Mouse (Mus musculus) common myeloid progenitor, adult 5-6 weeks (primary cell): ENCODE results near the gene Serpina12. TPM values are rescaled to one million over a fixed set of nuclear protein-coding genes. Genes with fewer than 3 reads are reported as not detected.
A peak's percentile ranks its signal among the peaks of the same experiment; 100 is the strongest.

ENCODE experiments used
- ATAC-seq: replicated peaks from 2 replicates; pipeline ENCODE4 v1.8.0; 2016; ENCODE audit warnings: low read depth, mild to moderate bottlenecking, moderate TSS enrichment, inconsistent platforms; ENCODE audit not compliant: poor library complexity, severe bottlenecking
- total RNA-seq: library from RNA; stranded (forward); fragments of 200-1000, 187-1606 nt; gene quantifications from 2 replicates; pipeline ENCODE4 v1.2.3, GENCODE M21; 2017

The Serpina12 gene
- total RNA-seq, 1 experiment from 2014 or later = 0.05 TPM

DNA sequence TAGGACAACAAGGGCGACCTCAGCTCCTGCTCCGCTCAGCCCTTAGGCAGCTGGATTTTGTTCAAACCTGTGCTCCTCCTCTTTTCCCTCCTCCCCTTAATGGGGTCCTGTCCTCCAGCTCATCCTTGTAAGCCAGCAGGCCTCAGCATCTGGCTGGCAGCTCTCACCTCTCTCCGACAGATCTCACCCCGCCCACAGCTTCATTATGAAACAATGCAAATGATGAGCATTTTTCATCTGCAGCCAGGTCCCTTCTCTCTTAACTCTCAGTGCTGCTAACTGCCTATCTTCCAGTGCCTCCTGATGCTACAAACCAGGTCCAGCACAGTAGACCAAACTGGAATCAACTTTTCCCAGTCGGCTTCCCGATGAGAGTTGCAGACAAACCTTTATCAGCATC lies 30.6 kb downstream of the Serpina12 start, which contains the start of gene Serpina9:
Gene Serpina9, minus strand, starts transcription at position 136 of the 400 bp plus-strand sequence.
- no peak for ATAC-seq

DNA sequence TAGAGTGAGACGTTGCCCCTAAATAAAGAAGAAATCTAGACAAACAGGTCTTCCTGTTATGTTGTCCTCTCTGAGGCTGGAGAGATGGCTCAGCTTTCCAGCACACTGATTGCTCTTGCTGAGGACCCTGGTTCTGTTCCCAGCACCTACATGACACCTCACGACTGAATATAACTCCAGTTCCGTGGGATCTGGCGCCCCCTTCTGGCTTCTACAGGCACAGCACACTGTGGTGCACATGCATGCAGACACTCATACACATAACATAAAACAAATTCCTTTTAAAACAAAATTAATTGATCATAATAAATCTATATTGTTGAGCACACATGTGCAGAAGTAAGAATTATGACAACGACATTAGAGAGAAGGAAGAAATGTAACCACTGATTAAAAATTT lies 39.6 kb downstream of the Serpina12 start:
- no peak for ATAC-seq

DNA sequence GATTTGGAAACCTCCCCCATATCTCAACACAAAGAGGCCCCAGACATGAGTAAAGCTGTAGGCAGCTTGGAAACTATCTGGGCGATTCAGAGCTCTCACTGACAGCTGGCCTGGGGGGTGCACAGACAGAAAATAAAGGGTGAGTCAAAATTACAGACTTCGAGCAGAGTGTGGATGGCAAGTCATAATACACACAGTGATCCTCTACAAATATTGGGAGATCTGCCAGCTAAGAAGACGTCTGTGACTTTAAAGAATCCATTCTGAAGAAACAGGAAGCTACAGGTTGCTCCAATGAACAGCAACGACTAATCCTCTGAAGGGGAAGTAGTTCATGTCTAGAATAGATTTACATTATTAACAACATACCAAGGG lies 41.0 kb downstream of the Serpina12 start:
- peak; percentile 77 for ATAC-seq

DNA sequence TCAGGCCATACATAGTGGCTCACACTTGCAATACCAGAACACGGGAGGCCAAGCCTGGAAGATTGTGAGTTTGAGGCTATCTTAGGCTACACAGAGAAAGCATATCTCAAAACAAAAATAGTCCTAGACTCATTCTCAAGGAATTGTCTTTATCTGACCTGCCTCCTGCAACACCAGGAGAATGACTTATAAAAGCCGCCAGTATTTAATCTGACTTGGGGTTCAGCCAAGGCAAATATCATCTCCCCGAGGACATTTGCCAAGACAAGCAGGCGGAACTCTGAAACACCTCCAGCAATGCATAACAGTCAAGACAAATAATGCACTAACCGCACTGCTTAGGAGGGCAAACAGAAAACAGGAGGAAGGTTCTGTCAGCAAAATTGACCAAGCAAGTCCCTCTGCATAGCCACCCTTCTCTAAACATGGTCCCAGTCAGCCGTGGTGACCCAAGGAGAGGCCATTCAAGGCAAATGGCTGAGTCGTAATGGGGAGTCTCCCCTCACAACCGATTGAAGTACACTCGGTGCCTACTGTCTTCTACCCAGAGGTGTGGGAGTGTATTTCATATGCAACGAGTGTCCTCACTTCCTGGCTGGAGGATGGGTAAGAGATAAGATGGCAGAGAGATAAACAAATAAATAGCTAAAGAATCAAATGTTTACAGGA lies 41.5 kb downstream of the Serpina12 start:
- ATAC-seq = no peak

DNA sequence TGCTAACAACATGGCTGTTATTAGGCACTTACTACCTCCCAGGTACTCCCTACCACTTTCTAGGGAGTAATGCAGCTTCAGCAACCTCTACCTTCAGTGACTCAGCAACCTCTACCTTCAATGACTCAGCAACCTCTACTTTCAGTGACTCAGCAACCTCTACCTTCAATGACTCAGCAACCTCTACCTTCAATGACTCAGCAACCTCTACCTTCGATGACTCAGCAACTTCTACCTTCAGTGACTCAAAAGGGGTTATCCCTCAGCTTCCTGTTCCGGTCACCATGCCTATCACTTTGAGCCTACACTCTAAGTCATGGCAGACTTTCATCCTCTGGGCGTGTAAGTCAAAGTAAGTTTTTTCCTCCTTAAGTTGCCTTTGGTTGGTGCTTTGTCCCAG lies 43.6 kb downstream of the Serpina12 start:
- peak; percentile 45; the same call in 1 of the 2 replicates for ATAC-seq

DNA sequence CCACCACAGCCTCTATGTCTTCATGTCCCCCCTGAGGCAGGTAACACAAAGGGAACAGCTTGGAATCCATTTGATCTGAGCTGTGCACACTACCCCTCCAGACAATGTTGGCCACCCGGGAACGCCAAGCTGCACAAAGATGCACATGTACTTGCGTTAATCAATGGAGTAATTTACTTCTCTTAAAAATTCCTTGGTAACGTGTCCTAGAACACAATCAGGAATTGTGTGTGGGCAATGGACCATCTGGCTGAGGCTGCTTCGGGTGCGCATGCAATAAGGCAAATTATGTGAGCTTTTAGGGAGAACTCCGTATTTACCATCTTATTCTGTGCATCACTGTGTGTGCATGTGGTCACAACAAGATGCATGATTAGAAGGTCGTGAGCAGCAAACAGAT lies 44.6 kb downstream of the Serpina12 start:
- ATAC-seq = no peak

DNA sequence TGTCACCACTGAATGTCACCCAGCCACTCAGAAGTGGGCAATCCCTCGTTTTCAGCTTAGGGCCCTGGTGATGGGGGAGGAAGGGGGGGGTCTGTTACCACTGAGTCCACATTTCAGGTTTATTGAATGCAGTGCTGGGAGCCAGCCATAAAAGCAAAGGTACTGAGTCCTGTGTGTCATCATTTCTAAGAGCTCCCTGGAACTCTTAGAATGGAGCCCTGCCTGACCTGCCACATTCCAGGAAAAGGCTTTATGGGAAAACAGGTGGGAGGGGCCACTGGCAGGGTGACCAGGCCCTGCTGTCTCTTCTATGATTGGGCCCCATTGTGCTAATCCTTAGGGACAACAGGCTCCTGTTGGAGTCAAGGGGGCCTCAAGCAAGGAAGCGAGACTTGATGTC lies 47.7 kb downstream of the Serpina12 start:
- no peak for ATAC-seq

DNA sequence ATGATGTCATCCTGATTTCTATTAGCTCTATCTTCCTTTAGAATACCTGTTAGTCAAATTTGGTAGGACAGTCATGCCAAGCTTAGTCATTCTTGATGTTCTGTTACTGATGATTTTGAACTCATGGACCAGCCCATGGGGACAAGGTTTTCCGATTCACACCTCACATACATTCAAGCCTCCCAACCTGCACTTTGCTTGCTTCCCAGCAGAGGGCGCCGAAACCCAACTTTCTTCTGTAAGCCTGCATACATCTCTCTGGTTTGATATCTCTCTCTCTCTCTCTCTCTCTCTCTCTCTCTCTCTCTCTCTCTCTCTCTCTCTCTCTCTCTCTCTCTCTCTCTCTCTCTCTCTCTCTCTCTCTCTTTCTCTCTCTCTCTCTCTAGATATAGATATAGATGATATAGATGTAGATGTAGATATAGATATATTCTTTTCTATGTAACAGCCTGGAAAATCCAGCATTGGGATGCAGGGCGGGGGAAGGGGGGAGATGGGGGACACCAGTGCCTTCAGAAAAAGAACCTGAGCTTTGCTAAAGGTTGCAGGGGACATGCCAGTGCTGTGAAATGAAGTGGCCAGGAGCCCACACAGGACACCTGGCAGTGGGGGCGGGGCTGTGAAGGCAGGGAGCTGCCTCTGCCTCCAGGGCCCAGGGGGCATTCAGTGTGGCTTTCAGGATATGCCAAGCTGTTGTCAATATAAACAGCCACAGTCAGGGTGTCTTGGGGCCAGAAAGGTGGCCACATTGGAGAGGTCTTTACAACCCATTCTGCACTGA lies 48.8 kb downstream of the Serpina12 start:
- peak; percentile 82 for ATAC-seq

DNA sequence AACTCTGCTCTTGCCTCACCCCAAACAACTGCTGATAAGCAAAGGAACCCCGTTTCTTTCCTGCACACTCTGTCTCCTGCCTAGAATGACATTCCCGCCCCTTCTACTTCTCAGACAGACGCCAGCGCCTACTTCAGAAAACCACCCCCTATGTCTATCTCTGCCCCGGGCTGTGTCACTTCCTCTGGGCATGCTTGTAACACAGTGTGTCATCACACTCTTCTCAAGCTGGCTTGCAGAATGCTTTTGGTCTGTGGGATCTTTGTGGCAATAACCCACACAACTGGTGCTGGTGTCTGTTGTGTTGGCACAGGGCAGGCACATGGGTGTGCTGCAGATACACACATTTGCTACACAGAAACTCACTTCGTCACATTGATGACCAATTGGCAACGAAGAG lies 51.3 kb downstream of the Serpina12 start:
- ATAC-seq = peak; percentile 71

DNA sequence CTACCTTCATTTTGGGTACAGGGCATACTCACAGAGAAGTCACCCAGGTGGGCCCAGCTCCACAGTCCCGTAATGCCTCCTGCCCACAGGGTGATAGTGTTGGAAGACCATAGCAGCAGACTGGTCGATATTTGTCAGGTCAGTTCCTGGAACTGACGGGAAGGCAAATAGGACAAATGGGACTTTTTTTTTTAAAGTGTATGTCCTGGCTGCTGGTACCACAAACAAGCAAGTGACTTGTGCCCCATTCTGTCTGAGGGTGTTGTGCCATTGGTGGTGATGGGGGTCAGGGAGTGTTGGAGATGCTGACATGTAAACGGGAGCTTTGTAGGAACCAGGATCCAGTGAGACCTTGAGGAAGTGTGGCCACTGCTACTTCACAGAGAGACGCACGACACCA lies 54.4 kb downstream of the Serpina12 start, which contains the start of gene Serpina11:
Gene Serpina11, minus strand, starts transcription at position 101 of the 400 bp plus-strand sequence.
- no peak for ATAC-seq

DNA sequence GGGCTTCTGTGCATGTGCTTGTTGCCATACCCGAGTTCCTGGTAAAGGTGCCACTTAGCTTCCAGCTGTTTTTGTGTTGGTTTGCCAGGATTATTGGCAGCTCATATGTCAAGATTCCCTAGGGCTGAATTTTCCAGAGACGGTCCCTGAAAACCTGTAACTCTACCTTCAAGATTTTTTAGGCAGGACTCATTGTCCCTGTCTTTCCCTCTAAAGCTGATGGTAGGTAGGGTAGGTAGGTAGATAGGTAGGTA lies 54.8 kb downstream of the Serpina12 start:
- no peak for ATAC-seq

DNA sequence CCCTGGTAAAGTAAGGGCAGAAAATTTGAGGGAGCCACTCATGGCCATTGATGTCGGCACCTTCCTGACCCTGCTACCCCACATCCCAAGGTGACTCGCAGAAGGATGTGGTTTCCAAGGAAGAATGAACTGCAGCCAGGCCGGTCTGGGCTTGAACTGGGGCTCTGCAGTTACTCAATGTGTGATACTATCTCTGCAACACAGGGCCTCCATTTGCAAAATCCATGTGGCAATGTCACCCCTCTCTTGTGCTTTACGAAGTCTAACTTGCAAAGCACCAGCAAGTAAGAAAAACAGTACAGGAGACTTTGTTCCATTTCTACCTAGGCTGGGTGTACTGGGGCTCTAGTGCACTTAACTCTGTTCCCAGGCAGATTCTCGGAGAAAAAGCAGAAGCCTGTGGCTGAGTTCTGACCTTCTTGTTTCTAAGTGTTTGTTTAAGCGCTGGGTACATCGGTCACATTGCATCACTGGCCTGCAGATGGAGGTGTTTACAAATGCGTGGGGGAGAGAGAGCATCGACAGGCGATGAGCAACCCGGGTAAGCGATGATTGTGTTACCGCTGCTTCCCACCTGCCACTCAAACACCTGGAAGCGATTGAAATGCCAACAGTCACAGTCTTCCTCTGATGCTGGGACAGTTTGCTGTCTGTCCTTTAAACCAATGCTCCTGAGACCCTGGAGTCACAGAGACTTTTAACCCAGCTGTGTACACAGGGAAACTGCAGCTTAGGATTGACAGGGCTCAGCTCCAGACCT lies 55.3 kb downstream of the Serpina12 start:
- peak; percentile 34; the same call in 1 of the 2 replicates for ATAC-seq

DNA sequence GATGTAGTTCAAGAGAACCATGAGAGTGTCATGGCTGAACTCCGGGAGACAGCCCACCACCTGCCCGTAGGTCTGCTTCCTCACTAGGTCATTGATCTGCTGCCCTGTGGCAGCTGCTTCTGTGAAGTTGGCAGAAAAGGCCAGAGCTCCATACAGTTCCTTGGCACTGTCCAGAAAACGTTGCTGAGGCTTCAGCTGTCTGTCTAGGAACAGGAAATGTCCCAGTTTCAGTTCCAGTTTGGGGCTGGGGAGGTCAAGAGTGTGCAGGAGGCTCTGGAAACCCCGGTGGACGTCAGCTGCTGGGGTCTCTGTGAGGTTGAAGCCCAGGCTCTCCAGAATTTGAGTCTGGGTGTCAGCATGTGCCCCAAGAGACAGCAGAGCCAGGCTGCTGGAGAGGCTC lies 58.4 kb downstream of the Serpina12 start:
- ATAC-seq = peak; percentile 75

DNA sequence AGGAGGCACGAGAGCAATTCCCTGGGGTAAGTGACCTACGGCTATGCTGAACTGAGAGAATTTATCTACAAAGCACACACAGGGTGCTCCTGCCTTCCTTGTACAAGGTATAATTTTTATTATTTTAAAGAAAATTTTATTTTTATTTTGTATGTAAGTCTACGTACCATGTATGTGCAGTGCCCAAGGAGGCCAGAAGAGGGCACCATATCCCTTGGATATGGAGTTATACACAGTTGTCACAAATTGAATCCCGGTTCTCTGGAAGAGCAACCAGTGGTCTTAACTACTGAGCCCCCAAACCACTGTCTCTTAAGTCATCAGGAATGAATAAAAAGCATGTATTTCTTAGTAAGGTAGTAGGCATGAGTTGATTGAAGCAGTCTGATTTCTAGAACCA lies 59.3 kb downstream of the Serpina12 start:
- 0 out of 2 replicates have a peak, but pooled peaks have one; percentile 35 for ATAC-seq

DNA sequence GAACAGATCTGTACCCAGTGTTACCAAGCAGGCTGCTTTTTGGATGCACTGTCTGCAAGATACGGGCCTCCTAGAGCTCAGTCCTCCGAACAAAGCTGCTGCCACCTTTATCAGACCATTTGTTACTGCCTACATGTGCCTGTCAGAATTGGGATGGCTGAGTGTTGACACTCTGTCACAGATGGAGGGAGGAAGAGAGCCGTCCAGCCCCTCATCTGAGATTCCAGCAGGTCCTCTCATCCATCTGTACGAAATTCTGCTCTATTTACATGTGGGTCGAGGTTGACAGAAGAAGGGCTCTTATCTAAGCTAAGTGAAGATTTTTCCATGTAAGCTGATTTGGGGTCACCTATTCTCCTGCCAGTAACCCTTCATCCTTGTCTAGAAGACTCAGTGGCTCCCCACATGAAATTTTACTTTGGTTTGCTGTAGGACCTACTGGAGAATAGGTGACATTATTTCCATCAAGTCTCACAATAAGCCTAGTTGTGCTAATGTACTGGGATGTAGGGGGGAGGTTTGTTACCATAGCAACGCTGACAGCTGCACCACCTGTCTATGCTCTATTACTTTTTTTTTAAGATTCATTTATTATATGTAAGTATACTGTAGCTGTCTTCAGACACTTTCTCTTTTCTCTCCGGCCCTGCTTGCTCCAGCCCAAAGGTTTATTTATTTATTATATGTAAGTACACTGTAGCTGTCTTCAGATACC lies 62.4 kb downstream of the Serpina12 start:
- no peak for ATAC-seq

Other genes with a start within 250 kb of the Serpina12 start
- not detected in 2 replicates for gene Serpina1b, start 214.1 kb downstream of the Serpina12 start, total RNA-seq
- gene Serpina1a, start 180.9 kb downstream of the Serpina12 start, total RNA-seq = not detected in 2 replicates
- gene Serpina1c, start 139.6 kb downstream of the Serpina12 start, total RNA-seq = not detected in 2 replicates
- not detected in 2 replicates for gene Serpina1e, start 85.5 kb downstream of the Serpina12 start, total RNA-seq
- not detected in 2 replicates for gene Serpina11, start 54.5 kb downstream of the Serpina12 start, total RNA-seq
- not detected in 2 replicates for gene Serpina9, start 30.7 kb downstream of the Serpina12 start, total RNA-seq
- not detected in 2 replicates for gene Serpina5, start 56.7 kb upstream of the Serpina12 start, total RNA-seq
- not detected in 2 replicates for gene Serpina3a, start 68.3 kb upstream of the Serpina12 start, total RNA-seq
- gene Serpina3b, start 83.6 kb upstream of the Serpina12 start, total RNA-seq = 0.10 and 0.27 TPM in 2 replicates
- gene Serpina3c, start 109.4 kb upstream of the Serpina12 start, total RNA-seq = not detected in 2 replicates
- gene Serpina3f, start 170.1 kb upstream of the Serpina12 start, total RNA-seq = 0.63 and 0.73 TPM in 2 replicates
- gene Serpina3g, start 191.8 kb upstream of the Serpina12 start, total RNA-seq = 59.1 and 74.1 TPM in 2 replicates
- gene Serpina3i, start 218.7 kb upstream of the Serpina12 start, total RNA-seq = not detected in 2 replicates